Mouse (Mus musculus) gastrocnemius, adult 18-20 months (tissue): Measurements from ENCODE around the gene Abcc8. TPM values are rescaled to one million over a fixed set of nuclear protein-coding genes. Genes with fewer than 3 reads are reported as not detected.
A peak's percentile ranks its signal among the peaks of the same experiment; 100 is the strongest.
"Not testable (repeated sequence)": the region's sequence is repeated elsewhere in the genome, so short reads cannot be mapped to it uniquely, and the experiment has no call there.

ENCODE experiments used
- DNase-seq: peaks from one replicate; pipeline ENCODE4 v3.0.0; 2021; ENCODE audit warnings: low spot score
- long read RNA-seq, 2 experiments: library from polyadenylated mRNA; stranded (forward); transcript quantifications; one replicate each; pipeline ENCODE4 v2.0.0; 2021
- total RNA-seq, 2 experiments: library from RNA; stranded (reverse); gene quantifications; 2 replicates each; pipeline ENCODE4 v1.2.3; 2021

Gene Abcc8
- 1 to 10 TPM; 3.3 to 5.9 TPM for total RNA-seq
- long read RNA-seq, experiment 1, partial matches to known transcripts, result 0 of 2 reads
- long read RNA-seq, experiment 1, other reads (novel, unspliced or antisense), result 2 of 2 reads
- long read RNA-seq, experiment 2, partial matches to known transcripts, result 1 of 8 reads
- long read RNA-seq, experiment 2, other reads (novel, unspliced or antisense), result 7 of 8 reads

- no peak for DNase-seq
These were observed at the start of gene Abcc8 for GRCm38 (mm10) chr7:46179431-46180275. Gene Abcc8, minus strand, starts transcription at chr7:46180033.

GRCm38 (mm10) chr7:46226936-46227335 is 47.1 kb upstream of the Abcc8 start:
- peak; percentile 67 for DNase-seq

- peak; percentile 66 for DNase-seq
These were observed 46.4 kb upstream of the Abcc8 start for GRCm38 (mm10) chr7:46226253-46226652.

- DNase-seq, result no peak
These were observed 40.8 kb upstream of the Abcc8 start for GRCm38 (mm10) chr7:46220591-46221129.

- DNase-seq, result no peak
These were observed 38.6 kb upstream of the Abcc8 start for GRCm38 (mm10) chr7:46218415-46218814.

GRCm38 (mm10) chr7:46216481-46216880 is 36.6 kb upstream of the Abcc8 start:
- DNase-seq, result no peak

- DNase-seq, result no peak
These were observed 30.4 kb upstream of the Abcc8 start for GRCm38 (mm10) chr7:46210276-46210675.

- DNase-seq, result no peak
These were observed 28.3 kb upstream of the Abcc8 start for GRCm38 (mm10) chr7:46208131-46208530.

GRCm38 (mm10) chr7:46204775-46205174 is 24.9 kb upstream of the Abcc8 start:
- peak; percentile 50 for DNase-seq

- DNase-seq, result peak; percentile 70
These were observed 24.2 kb upstream of the Abcc8 start for GRCm38 (mm10) chr7:46204046-46204471.

GRCm38 (mm10) chr7:46201649-46202048 is 21.8 kb upstream of the Abcc8 start:
- DNase-seq, result no peak

GRCm38 (mm10) chr7:46200021-46200420 is 20.2 kb upstream of the Abcc8 start:
- DNase-seq, result no peak

- peak; percentile 39 for DNase-seq
These were observed 15.5 kb upstream of the Abcc8 start for GRCm38 (mm10) chr7:46195356-46195755.

- no peak for DNase-seq
These were observed 4.4 kb upstream of the Abcc8 start for GRCm38 (mm10) chr7:46184232-46184631.

- peak; percentile 54 for DNase-seq
These were observed 1.8 kb upstream of the Abcc8 start for GRCm38 (mm10) chr7:46181590-46181989.

GRCm38 (mm10) chr7:46168980-46169379 is 10.9 kb downstream of the Abcc8 start:
- DNase-seq, result not testable (repeated sequence)

GRCm38 (mm10) chr7:46168402-46168801 is 11.4 kb downstream of the Abcc8 start:
- no peak for DNase-seq

GRCm38 (mm10) chr7:46167901-46168300 is 11.9 kb downstream of the Abcc8 start:
- DNase-seq, result no peak

GRCm38 (mm10) chr7:46165876-46166275 is 14.0 kb downstream of the Abcc8 start:
- DNase-seq, result no peak

GRCm38 (mm10) chr7:46162731-46163130 is 17.1 kb downstream of the Abcc8 start:
- DNase-seq, result no peak

GRCm38 (mm10) chr7:46162132-46162727 is 17.6 kb downstream of the Abcc8 start:
- DNase-seq, result peak; percentile 51

- no peak for DNase-seq
These were observed 18.2 kb downstream of the Abcc8 start for GRCm38 (mm10) chr7:46161615-46162014.
